Mouse (Mus musculus) thymus, adult 2 months (tissue): ENCODE results near the gene Gpbp1. TPM values are rescaled to one million over a fixed set of nuclear protein-coding genes. Genes with fewer than 3 reads are reported as not detected.

ENCODE experiments used
- DNase-seq: peaks from one replicate; pipeline ENCODE4 v3.0.0; 2021
- H3K27ac ChIP-seq: fragments of 200-500 bp; 2 replicates; pipeline ENCODE4 v1.5.1; 2012; ENCODE audit warnings: low read length, control low read depth; ENCODE audit not compliant: control insufficient read depth, insufficient read depth
- H3K27me3 ChIP-seq: fragments of 200-500 bp; 2 replicates; pipeline ENCODE4 v1.6.1; 2012; ENCODE audit warnings: mild to moderate bottlenecking, low read length, moderate library complexity, mixed read lengths; ENCODE audit not compliant: control insufficient read depth, insufficient read depth
- H3K36me3 ChIP-seq: fragments of 200-500 bp; 2 replicates; pipeline ENCODE4 v1.6.1; 2012; ENCODE audit warnings: mild to moderate bottlenecking, low read length, moderate library complexity; ENCODE audit not compliant: control insufficient read depth, insufficient read depth
- H3K4me1 ChIP-seq: fragments of 200-500 bp; replicated peaks from 2 replicates; pipeline ENCODE4 v1.6.1; 2012; ENCODE audit warnings: low read length; ENCODE audit not compliant: control insufficient read depth, insufficient read depth
- H3K4me3 ChIP-seq: fragments of 200-500 bp; 2 replicates; pipeline ENCODE4 v1.5.1; 2012; ENCODE audit warnings: mild to moderate bottlenecking, low read length, control low read depth, moderate library complexity; ENCODE audit not compliant: control insufficient read depth, insufficient read depth
- CTCF ChIP-seq: fragments of 200-500 bp; IDR thresholded peaks from 2 replicates; pipeline ENCODE4 v1.5.1; 2012; ENCODE audit warnings: mild to moderate bottlenecking, control low read depth, low read length, moderate library complexity, borderline replicate concordance; ENCODE audit not compliant: control insufficient read depth, poor library complexity, insufficient read depth; ENCODE audit errors: extremely low read depth
- POLR2A ChIP-seq: fragments of 200-500 bp; IDR thresholded peaks from 2 replicates; pipeline ENCODE4 v1.6.1; 2012; ENCODE audit warnings: mild to moderate bottlenecking, low read length, control low read depth, moderate library complexity; ENCODE audit not compliant: control insufficient read depth, poor library complexity, insufficient read depth; ENCODE audit errors: extremely low read depth
- WGBS: fragments of 180-500 bp; shearing (Covaris S2); methylation state at CpG from one replicate; pipeline ENCODE4 v1.1.7; 2018; 5-methylcytosine and 5-hydroxymethylcytosine counted together
- polyA plus RNA-seq: library from polyadenylated mRNA; depleted of rRNA; stranded (reverse); fragments of >200 nt; gene quantifications from 2 replicates; pipeline ENCODE4 v1.2.3, GENCODE M21; 2012; rRNA removed

The Gpbp1 gene
- polyA plus RNA-seq, 1 experiment, result 5.0 TPM

- Histone ChIP-seq H3K27me3 (no peaks in the 10 kb centered on the region), H3K27ac (no peak overlapping the region), H3K4me1 (0 out of 2 replicates have a peak, but pooled peaks cover 7% of the 10 kb centered on the region), H3K36me3 (no peaks in the 10 kb centered on the region), H3K4me3 (no peak overlapping the region)
- DNase-seq, result no peak
- WGBS, result 97% methylated on average over 8 of the region's 8 CpGs
- TF ChIP-seq CTCF, result no peak
- no peak for TF ChIP-seq POLR2A
Observed at GRCm38 (mm10) chr13:111394341-111394740, 95.6 kb downstream of the Gpbp1 start.

GRCm38 (mm10) chr13:111393426-111393825 lies 96.5 kb downstream of the Gpbp1 start:
- no peak for DNase-seq
- Histone ChIP-seq H3K36me3 (no peaks in the 10 kb centered on the region), H3K4me1 (0 out of 2 replicates have a peak, but pooled peaks cover 7% of the 10 kb centered on the region), H3K4me3 (no peak overlapping the region), H3K27ac (no peak overlapping the region), H3K27me3 (no peaks in the 10 kb centered on the region)
- TF ChIP-seq POLR2A (no peak), CTCF (no peak)
- 96% methylated on average over 6 of the region's 6 CpGs for WGBS

- no peaks in the 10 kb centered on the region for H3K4me1 ChIP-seq
- no peak overlapping the region for H3K27ac ChIP-seq
- no peak overlapping the region for H3K4me3 ChIP-seq
- DNase-seq, result no peak
- H3K36me3 ChIP-seq, result no peaks in the 10 kb centered on the region
- WGBS, result 94% methylated on average over 5 of the region's 5 CpGs
- TF ChIP-seq POLR2A, result no peak
- no peak for TF ChIP-seq CTCF
- no peaks in the 10 kb centered on the region for H3K27me3 ChIP-seq
Observed at GRCm38 (mm10) chr13:111391426-111391825, 98.5 kb downstream of the Gpbp1 start.

- 89% methylated on average over 1 of the region's 1 CpGs for WGBS
- Histone ChIP-seq H3K4me1 (no peaks in the 10 kb centered on the region), H3K27ac (no peak overlapping the region), H3K27me3 (no peaks in the 10 kb centered on the region), H3K36me3 (no peaks in the 10 kb centered on the region), H3K4me3 (no peak overlapping the region)
- TF ChIP-seq POLR2A (no peak), CTCF (no peak)
- no peak for DNase-seq
Observed at GRCm38 (mm10) chr13:111391011-111391410, 98.9 kb downstream of the Gpbp1 start.

GRCm38 (mm10) chr13:111384011-111384985 lies 105.6 kb downstream of the Gpbp1 start:
- Histone ChIP-seq H3K36me3 (no peaks in the 10 kb centered on the region), H3K27ac (no peak overlapping the region), H3K4me3 (no peak overlapping the region), H3K4me1 (no peaks in the 10 kb centered on the region), H3K27me3 (no peaks in the 10 kb centered on the region)
- WGBS, result 88% methylated on average over 12 of the region's 12 CpGs
- TF ChIP-seq CTCF, result no peak
- TF ChIP-seq POLR2A, result no peak
- DNase-seq, result no peak

Other genes with a start within 250 kb of the Gpbp1 start
- gene Actbl2, start 235.1 kb downstream of the Gpbp1 start, polyA plus RNA-seq, result not detected in 2 replicates
- gene Gm49496, start 59.8 kb upstream of the Gpbp1 start, polyA plus RNA-seq, result not detected in 2 replicates
- not detected in 2 replicates for gene Gm10198, start 102.7 kb upstream of the Gpbp1 start, polyA plus RNA-seq
- 7.3 and 7.5 TPM in 2 replicates for gene Mier3, start 190.9 kb upstream of the Gpbp1 start, polyA plus RNA-seq